In genomic region chr8:79104634-79105033, GRCm38 (mm10) we compare ENCODE assay signal across 13 mouse cellular contexts.
DNase-seq lines count a peak whose midpoint lies in the region; ATAC-seq and TF ChIP-seq lines count a peak whose summit lies in the region.
"Had no signal": no experiment of that assay in that cellular context is flagged by ENCODE, and none has a peak within 500 bp of the region (broad histone marks: within the 10 kb centered on the region; RNA-seq: fewer than 3 reads in every experiment).

No protein-coding gene starts in this region.

- no peak overlapping the region for H3K9ac ChIP-seq in hindbrain, embryonic 12.5 days
- no peak overlapping the region for H3K9ac ChIP-seq in hindbrain, embryonic 11.5 days (ENCODE audit: low read depth, low read length)
- H3K9ac ChIP-seq in intestine, postnatal 0 days (ENCODE audit: low read depth, low read length) = peak overlapping the region; percentile 13; the same call in 1 of the 2 replicates

- no peak overlapping the region for H3K4me2 ChIP-seq in hindbrain, embryonic 12.5 days (replicated peaks)
- H3K4me2 ChIP-seq in hindbrain, embryonic 11.5 days (replicated peaks; ENCODE audit: low read depth, low read length) = no peak overlapping the region
- H3K4me2 ChIP-seq in intestine, postnatal 0 days (replicated peaks; ENCODE audit: low read depth) = peak overlapping the region; percentile 48

- H3K4me3 ChIP-seq in hindbrain, embryonic 12.5 days = no peak overlapping the region
- H3K4me3 ChIP-seq in hindbrain, embryonic 11.5 days (ENCODE audit: low read depth, low read length) = no peak overlapping the region
- H3K4me3 ChIP-seq in intestine, postnatal 0 days (ENCODE audit: low read depth, low read length) = no peak overlapping the region

- peak; percentile 12 to 19 for DNase-seq in adrenal gland, postnatal 36 days
- no peak for DNase-seq in adrenal gland, postnatal 25 days
- DNase-seq in hindbrain, embryonic 11.5 days (ENCODE audit: low spot score) = no peak
- peak; percentile 16 for DNase-seq in adipocyte (ENCODE audit: low spot score)
- no peak for DNase-seq in cerebellum, postnatal 25 days
- no peak for DNase-seq in urinary bladder, postnatal 14 days (ENCODE audit: low spot score)
- DNase-seq: cerebellum, adult 11 months; lung, postnatal 14 days; midbrain, embryonic 14.5 days had no signal

- peaks cover 6% of the 10 kb centered on the region for H3K36me3 ChIP-seq in hindbrain, embryonic 12.5 days
- H3K36me3 ChIP-seq in hindbrain, embryonic 11.5 days (ENCODE audit: control insufficient read depth, insufficient read depth, low read length) = no peaks in the 10 kb centered on the region
- H3K36me3 ChIP-seq in intestine, postnatal 0 days (ENCODE audit: control insufficient read depth, insufficient read depth) = peaks cover 7% of the 10 kb centered on the region; the same call in 1 of the 2 replicates

- H3K4me1 ChIP-seq in hindbrain, embryonic 12.5 days = peaks cover 26% of the 10 kb centered on the region; the same call in 1 of the 2 replicates
- no peaks in the 10 kb centered on the region for H3K4me1 ChIP-seq in hindbrain, embryonic 11.5 days (replicated peaks; ENCODE audit: control insufficient read depth, insufficient read depth, low read length)
- H3K4me1 ChIP-seq in intestine, postnatal 0 days (replicated peaks; ENCODE audit: control insufficient read depth, insufficient read depth, low read length) = peaks cover 20% of the 10 kb centered on the region

- no peaks in the 10 kb centered on the region for H3K9me3 ChIP-seq in hindbrain, embryonic 12.5 days (replicated peaks)
- H3K9me3 ChIP-seq in hindbrain, embryonic 11.5 days (ENCODE audit: control insufficient read depth, low read length) = no peaks in the 10 kb centered on the region
- no peaks in the 10 kb centered on the region for H3K9me3 ChIP-seq in intestine, postnatal 0 days (ENCODE audit: control insufficient read depth)
- H3K9me3 ChIP-seq: G1E had no signal

- no peak for TF ChIP-seq CTCF in intestine, postnatal 0 days (IDR thresholded peaks at IDR 0.05; ENCODE audit: low read depth)

- no peaks in the 10 kb centered on the region for H3K27me3 ChIP-seq in hindbrain, embryonic 12.5 days
- H3K27me3 ChIP-seq in hindbrain, embryonic 11.5 days (ENCODE audit: control insufficient read depth, insufficient read depth, low read length) = no peaks in the 10 kb centered on the region
- no peaks in the 10 kb centered on the region for H3K27me3 ChIP-seq in intestine, postnatal 0 days (replicated peaks; ENCODE audit: control insufficient read depth, insufficient read depth, low read length)

- 83% methylated on average over 9 of the region's 9 CpGs for WGBS in hindbrain, embryonic 12.5 days
- WGBS in hindbrain, embryonic 11.5 days = 87% methylated on average over 9 of the region's 9 CpGs
- 33% methylated on average over 9 of the region's 9 CpGs for WGBS in intestine, postnatal 0 days

- peak overlapping the region; percentile 18; the same call in 1 of the 2 replicates for H3K27ac ChIP-seq in hindbrain, embryonic 12.5 days
- no peak overlapping the region for H3K27ac ChIP-seq in hindbrain, embryonic 11.5 days (ENCODE audit: low read depth, low read length)
- peak overlapping the region; percentile 82 for H3K27ac ChIP-seq in intestine, postnatal 0 days (ENCODE audit: low read depth, low read length)

- ATAC-seq in hindbrain, embryonic 12.5 days (ENCODE audit: low FRiP score) = no peak
- no peak for ATAC-seq in hindbrain, embryonic 11.5 days (ENCODE audit: low FRiP score)
- ATAC-seq in intestine, postnatal 0 days = peak; percentile 59
- ATAC-seq: activated CD4-positive, CD25-positive, alpha-beta regulatory T cell, adult 4 months had no signal

Comparison
In these comparisons a context has a peak if more than half of its experiments do, and no peak if none do; other contexts are left out.
1. DNase-seq: peak in adrenal gland, postnatal 36 days (2 of 2) and adipocyte (single experiment); none in adrenal gland, postnatal 25 days (single experiment), hindbrain, embryonic 11.5 days (single experiment), cerebellum, postnatal 25 days (0 of 2) and urinary bladder, postnatal 14 days (single experiment).